Mouse (Mus musculus): ENCODE results near the gene Ranbp3l. TPM values are rescaled to one million over a fixed set of nuclear protein-coding genes. Genes with fewer than 3 reads are reported as not detected.

The Ranbp3l gene
- polyA plus RNA-seq, 1 experiment = not detected

GRCm38 (mm10) chr15:9087421-9087820 is 119.7 kb downstream of the Ranbp3l start:
- Histone ChIP-seq H3K4me1 (ENCODE audit: control insufficient read depth, insufficient read depth, low read length) (peaks cover 2% of the 10 kb centered on the region; the same call in 1 of the 2 replicates), H3K36me3 (ENCODE audit: control insufficient read depth, insufficient read depth, low read length) (peaks cover 2% of the 10 kb centered on the region), H3K27me3 (ENCODE audit: control insufficient read depth, insufficient read depth, low read length) (no peaks in the 10 kb centered on the region), H3K27ac (ENCODE audit: control insufficient read depth, insufficient read depth, low read depth, low read length) (no peak overlapping the region), H3K4me3 (ENCODE audit: control insufficient read depth, low read depth, low read length) (no peak overlapping the region)
- TF ChIP-seq POLR2A (IDR thresholded peaks at IDR 0.05; ENCODE audit: control insufficient read depth, low read depth, low read length) = no peak
- TF ChIP-seq CTCF (IDR thresholded peaks at IDR 0.05; ENCODE audit: control insufficient read depth, insufficient read depth, insufficient replicate concordance, low read depth, low read length) = no peak

- H3K4me1 ChIP-seq (ENCODE audit: control insufficient read depth, insufficient read depth, low read length) = peaks cover 2% of the 10 kb centered on the region; the same call in 1 of the 2 replicates
- no peaks in the 10 kb centered on the region for H3K27me3 ChIP-seq (ENCODE audit: control insufficient read depth, insufficient read depth, low read length)
- H3K27ac ChIP-seq (ENCODE audit: control insufficient read depth, insufficient read depth, low read depth, low read length) = no peak overlapping the region
- peaks cover 2% of the 10 kb centered on the region for H3K36me3 ChIP-seq (ENCODE audit: control insufficient read depth, insufficient read depth, low read length)
- no peak overlapping the region for H3K4me3 ChIP-seq (ENCODE audit: control insufficient read depth, low read depth, low read length)
- TF ChIP-seq POLR2A (IDR thresholded peaks at IDR 0.05; ENCODE audit: control insufficient read depth, low read depth, low read length) (no peak), CTCF (IDR thresholded peaks at IDR 0.05; ENCODE audit: control insufficient read depth, insufficient read depth, insufficient replicate concordance, low read depth, low read length) (no peak)
These were observed 120.3 kb downstream of the Ranbp3l start for GRCm38 (mm10) chr15:9087895-9088682.

GRCm38 (mm10) chr15:9088683-9089072 is 120.9 kb downstream of the Ranbp3l start:
- Histone ChIP-seq H3K4me3 (ENCODE audit: control insufficient read depth, low read depth, low read length) (no peak overlapping the region), H3K4me1 (ENCODE audit: control insufficient read depth, insufficient read depth, low read length) (peaks cover 2% of the 10 kb centered on the region; the same call in 1 of the 2 replicates), H3K27ac (ENCODE audit: control insufficient read depth, insufficient read depth, low read depth, low read length) (no peak overlapping the region), H3K36me3 (ENCODE audit: control insufficient read depth, insufficient read depth, low read length) (peaks cover 4% of the 10 kb centered on the region), H3K27me3 (ENCODE audit: control insufficient read depth, insufficient read depth, low read length) (no peaks in the 10 kb centered on the region)
- TF ChIP-seq CTCF (IDR thresholded peaks at IDR 0.05; ENCODE audit: control insufficient read depth, insufficient read depth, insufficient replicate concordance, low read depth, low read length) (no peak), POLR2A (IDR thresholded peaks at IDR 0.05; ENCODE audit: control insufficient read depth, low read depth, low read length) (no peak)

- TF ChIP-seq CTCF (IDR thresholded peaks at IDR 0.05; ENCODE audit: control insufficient read depth, insufficient read depth, insufficient replicate concordance, low read depth, low read length) (no peak), POLR2A (IDR thresholded peaks at IDR 0.05; ENCODE audit: control insufficient read depth, low read depth, low read length) (no peak)
- Histone ChIP-seq H3K4me1 (ENCODE audit: control insufficient read depth, insufficient read depth, low read length) (peaks cover 2% of the 10 kb centered on the region; the same call in 1 of the 2 replicates), H3K27me3 (ENCODE audit: control insufficient read depth, insufficient read depth, low read length) (no peaks in the 10 kb centered on the region), H3K4me3 (ENCODE audit: control insufficient read depth, low read depth, low read length) (no peak overlapping the region), H3K27ac (ENCODE audit: control insufficient read depth, insufficient read depth, low read depth, low read length) (no peak overlapping the region), H3K36me3 (ENCODE audit: control insufficient read depth, insufficient read depth, low read length) (peaks cover 4% of the 10 kb centered on the region)
These were observed 121.5 kb downstream of the Ranbp3l start for GRCm38 (mm10) chr15:9089136-9089720.

- peaks cover 4% of the 10 kb centered on the region for H3K36me3 ChIP-seq (ENCODE audit: control insufficient read depth, insufficient read depth, low read length)
- peaks cover 2% of the 10 kb centered on the region; the same call in 1 of the 2 replicates for H3K4me1 ChIP-seq (ENCODE audit: control insufficient read depth, insufficient read depth, low read length)
- H3K27me3 ChIP-seq (ENCODE audit: control insufficient read depth, insufficient read depth, low read length) = no peaks in the 10 kb centered on the region
- no peak overlapping the region for H3K4me3 ChIP-seq (ENCODE audit: control insufficient read depth, low read depth, low read length)
- no peak overlapping the region for H3K27ac ChIP-seq (ENCODE audit: control insufficient read depth, insufficient read depth, low read depth, low read length)
- TF ChIP-seq POLR2A (IDR thresholded peaks at IDR 0.05; ENCODE audit: control insufficient read depth, low read depth, low read length) (no peak), CTCF (IDR thresholded peaks at IDR 0.05; ENCODE audit: control insufficient read depth, insufficient read depth, insufficient replicate concordance, low read depth, low read length) (no peak)
These were observed 122.9 kb downstream of the Ranbp3l start for GRCm38 (mm10) chr15:9090662-9091061.

- Histone ChIP-seq H3K4me3 (ENCODE audit: control insufficient read depth, low read depth, low read length) (no peak overlapping the region; the same call in 1 of the 2 replicates), H3K27me3 (ENCODE audit: control insufficient read depth, insufficient read depth, low read length) (no peaks in the 10 kb centered on the region), H3K36me3 (ENCODE audit: control insufficient read depth, insufficient read depth, low read length) (peaks cover 6% of the 10 kb centered on the region), H3K27ac (ENCODE audit: control insufficient read depth, insufficient read depth, low read depth, low read length) (no peak overlapping the region), H3K4me1 (ENCODE audit: control insufficient read depth, insufficient read depth, low read length) (no peaks in the 10 kb centered on the region)
- TF ChIP-seq POLR2A (IDR thresholded peaks at IDR 0.05; ENCODE audit: control insufficient read depth, low read depth, low read length) (no peak), CTCF (IDR thresholded peaks at IDR 0.05; ENCODE audit: control insufficient read depth, insufficient read depth, insufficient replicate concordance, low read depth, low read length) (no peak)
These were observed 126.0 kb downstream of the Ranbp3l start for GRCm38 (mm10) chr15:9093598-9094365.

- TF ChIP-seq POLR2A (IDR thresholded peaks at IDR 0.05; ENCODE audit: control insufficient read depth, low read depth, low read length) (no peak), CTCF (IDR thresholded peaks at IDR 0.05; ENCODE audit: control insufficient read depth, insufficient read depth, insufficient replicate concordance, low read depth, low read length) (no peak)
- H3K4me1 ChIP-seq (ENCODE audit: control insufficient read depth, insufficient read depth, low read length) = no peaks in the 10 kb centered on the region
- peaks cover 6% of the 10 kb centered on the region for H3K36me3 ChIP-seq (ENCODE audit: control insufficient read depth, insufficient read depth, low read length)
- H3K27me3 ChIP-seq (ENCODE audit: control insufficient read depth, insufficient read depth, low read length) = no peaks in the 10 kb centered on the region
- no peak overlapping the region for H3K4me3 ChIP-seq (ENCODE audit: control insufficient read depth, low read depth, low read length)
- no peak overlapping the region for H3K27ac ChIP-seq (ENCODE audit: control insufficient read depth, insufficient read depth, low read depth, low read length)
These were observed 126.6 kb downstream of the Ranbp3l start for GRCm38 (mm10) chr15:9094366-9094750.
